Mouse (Mus musculus): ENCODE results near the gene Srrt.

DNA sequence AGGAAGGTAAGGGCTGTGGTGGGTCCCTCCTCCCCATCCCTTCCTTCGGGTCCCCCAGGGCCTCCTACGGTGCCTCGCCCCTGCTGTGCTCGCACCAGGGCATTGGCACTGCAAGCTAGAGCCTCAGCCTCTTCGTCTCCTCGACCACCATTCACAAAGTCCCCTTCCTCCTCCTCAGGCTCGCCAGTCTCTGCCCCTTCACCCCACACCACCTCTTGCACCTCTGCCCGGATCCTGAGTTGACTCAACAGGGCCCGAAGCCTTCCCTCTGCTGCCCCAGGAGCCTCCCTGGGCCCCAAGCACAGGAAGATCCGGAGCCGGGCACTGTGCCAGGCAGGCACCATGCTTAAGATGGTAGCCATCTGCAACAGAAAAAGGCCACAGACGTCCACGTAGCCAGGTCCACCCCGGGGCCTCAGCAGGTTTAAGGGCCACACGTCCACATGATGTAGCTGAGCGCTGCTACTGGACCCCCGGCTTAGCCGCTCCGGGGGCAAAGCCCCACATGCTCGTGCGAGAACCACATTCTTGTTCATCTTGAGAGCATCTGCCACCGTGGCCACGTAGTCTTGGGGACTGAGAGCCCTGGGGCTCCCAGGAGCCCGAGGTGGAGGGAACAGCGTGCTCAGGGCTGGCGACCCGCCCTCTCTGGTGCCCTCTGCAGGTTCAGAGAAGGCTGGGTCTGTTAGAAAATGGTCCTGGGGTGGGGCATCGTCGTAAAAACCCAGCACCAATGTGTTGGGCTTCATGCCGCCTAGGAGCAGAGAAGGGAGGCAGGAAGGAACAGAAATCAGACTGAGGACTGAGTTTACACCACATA lies 7.8 kb upstream of the Srrt start:
- TF ChIP-seq CTCF (conservative IDR thresholded peaks at IDR 0.05; ENCODE audit: low read length), result peak; percentile 46
- no peak for TF ChIP-seq POU5F1 (IDR thresholded peaks at IDR 0.05; ENCODE audit: borderline replicate concordance, low read length)

Measured in E14TG2a.4 (cell line).